Mouse (Mus musculus): ENCODE data around the gene Mypn.

GRCm38 (mm10) chr10:63181166-63181565 lies 22.6 kb downstream of the Mypn start:
- TF ChIP-seq EP300 (optimal IDR thresholded peaks at IDR 0.05) (no peak), CTCF (IDR thresholded peaks at IDR 0.05; ENCODE audit: low read depth) (no peak)
